Mouse (Mus musculus): ENCODE data around the gene Rrp7a. TPM values are rescaled to one million over a fixed set of nuclear protein-coding genes. Genes with fewer than 3 reads are reported as not detected.
A peak's percentile ranks its signal among the peaks of the same experiment; 100 is the strongest.

The Rrp7a gene
- total and polyA plus RNA-seq, 2 experiments from 2014 or later, result 74.4 to 207 TPM

DNA sequence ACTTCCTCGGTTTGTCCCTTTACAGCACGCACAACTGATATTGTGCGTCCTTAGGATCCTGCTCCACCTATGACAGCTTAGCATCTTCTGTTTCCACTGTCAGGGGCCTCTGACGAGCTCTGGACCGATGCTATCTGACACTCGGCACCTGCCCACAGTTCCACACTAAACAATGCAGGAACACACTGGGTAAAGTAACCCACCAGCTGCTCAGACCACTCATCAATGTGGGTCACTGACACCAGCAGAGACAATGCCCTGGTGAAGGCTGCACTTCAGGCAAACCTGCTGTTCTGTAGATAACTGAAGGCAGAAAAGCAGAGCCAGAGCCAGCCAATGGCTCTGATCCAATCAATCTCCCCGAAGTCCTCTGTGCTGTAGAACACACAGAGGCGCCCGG is 4.0 kb upstream of the Rrp7a start:
- 79% methylated on average over 9 of the region's 9 CpGs for WGBS

DNA sequence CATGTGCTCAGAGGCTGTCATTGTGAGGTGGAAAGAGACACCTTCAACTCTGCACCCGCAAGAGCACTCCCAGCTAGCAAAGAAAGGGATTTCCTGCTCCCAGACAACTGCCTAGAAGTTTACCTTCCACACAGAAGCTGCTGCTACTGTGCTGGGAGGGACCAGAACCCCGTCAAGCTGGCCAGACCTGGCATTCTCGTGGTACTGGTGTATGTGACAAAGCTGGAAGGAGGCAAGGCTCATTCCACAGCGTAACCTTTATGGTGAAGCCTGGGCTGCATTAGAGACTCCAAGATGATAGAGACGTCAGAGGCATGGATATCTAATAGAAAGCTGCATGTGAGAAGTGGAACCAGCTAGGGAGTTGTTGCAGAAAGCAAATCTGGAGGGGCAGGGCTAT is 2.0 kb upstream of the Rrp7a start:
- H3K4me1 ChIP-seq (ENCODE audit: insufficient read depth, low read length), result no peaks in the 10 kb centered on the region
- H3K27ac ChIP-seq, result no peak overlapping the region
- DNase-seq (ENCODE audit: low spot score), result no peak
- no peaks in the 10 kb centered on the region for H3K9me3 ChIP-seq (ENCODE audit: low read length)
- H3K4me2 ChIP-seq (ENCODE audit: low read depth, low read length), result no peak overlapping the region
- no peak overlapping the region for H3K9ac ChIP-seq (replicated peaks; ENCODE audit: low read length)
- no peaks in the 10 kb centered on the region for H3K27me3 ChIP-seq (ENCODE audit: insufficient read depth, low read length)
- 72% methylated on average over 5 of the region's 5 CpGs for WGBS
- no peak for TF ChIP-seq CTCF (IDR thresholded peaks at IDR 0.05; ENCODE audit: low read depth)
- no peak overlapping the region for H3K4me3 ChIP-seq (ENCODE audit: low read length)
- peaks cover 49% of the 10 kb centered on the region for H3K36me3 ChIP-seq (ENCODE audit: insufficient read depth, low read length)
- ATAC-seq, result no peak

More for the DNA sequence above, 4.0 kb upstream of the Rrp7a start:
- no peak overlapping the region for H3K9ac ChIP-seq (replicated peaks; ENCODE audit: low read length)
- H3K4me1 ChIP-seq (ENCODE audit: insufficient read depth, low read length), result no peaks in the 10 kb centered on the region
- H3K27ac ChIP-seq, result no peak overlapping the region
- ATAC-seq (no peak), DNase-seq (ENCODE audit: low spot score) (no peak)
- peaks cover 59% of the 10 kb centered on the region for H3K36me3 ChIP-seq (ENCODE audit: insufficient read depth, low read length)
- no peak overlapping the region for H3K4me3 ChIP-seq (ENCODE audit: low read length)
- H3K4me2 ChIP-seq (ENCODE audit: low read depth, low read length), result no peak overlapping the region
- H3K27me3 ChIP-seq (ENCODE audit: insufficient read depth, low read length), result no peaks in the 10 kb centered on the region
- H3K9me3 ChIP-seq (ENCODE audit: low read length), result no peaks in the 10 kb centered on the region
- TF ChIP-seq CTCF (IDR thresholded peaks at IDR 0.05; ENCODE audit: low read depth), result no peak

DNA sequence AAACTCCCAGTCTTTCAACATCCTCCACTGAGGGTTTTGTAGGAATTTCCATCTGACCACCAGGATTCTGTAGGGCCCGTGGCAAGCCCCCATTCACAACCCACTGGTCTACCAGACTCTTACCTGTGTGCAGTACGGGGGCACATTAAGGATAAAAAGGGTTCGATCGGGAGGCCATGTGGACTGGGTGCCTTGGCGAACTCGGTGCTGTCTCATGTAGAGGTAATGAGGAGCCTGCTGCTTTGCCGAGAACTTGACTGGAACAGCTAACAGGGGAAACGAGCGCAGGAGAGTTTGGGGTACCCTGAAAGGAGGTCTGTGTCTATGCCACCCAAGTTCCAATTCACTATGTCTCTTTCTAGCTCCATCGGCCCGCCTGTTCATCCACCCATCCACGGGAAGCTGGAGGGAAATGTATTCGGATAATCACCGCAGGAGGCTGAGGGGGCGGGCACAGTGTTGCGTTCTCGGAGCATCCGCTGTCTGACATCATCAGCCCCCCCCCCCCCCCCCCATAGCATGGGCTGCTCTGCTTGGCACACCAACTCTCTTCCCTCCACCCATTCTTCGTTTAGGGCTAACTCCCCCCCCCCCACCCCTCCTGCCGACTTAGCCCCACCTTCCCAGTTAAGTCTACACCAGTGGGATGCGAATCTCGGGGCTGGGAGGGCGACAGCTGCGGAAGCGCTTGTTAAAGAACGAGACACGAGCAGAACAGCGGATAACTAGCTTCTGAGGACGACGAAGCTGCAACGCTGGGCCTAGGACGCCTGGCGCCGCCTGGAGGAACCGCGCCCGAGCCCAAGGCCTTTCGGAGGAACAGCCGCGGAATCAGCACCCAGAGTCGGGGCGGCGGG is 664 bp downstream of the Rrp7a start:
- H3K9ac ChIP-seq (replicated peaks; ENCODE audit: low read length), result peak overlapping the region; percentile 69
- ATAC-seq, result peak; percentile 67
- 3% methylated on average over 38 of the region's 43 CpGs for WGBS

DNA sequence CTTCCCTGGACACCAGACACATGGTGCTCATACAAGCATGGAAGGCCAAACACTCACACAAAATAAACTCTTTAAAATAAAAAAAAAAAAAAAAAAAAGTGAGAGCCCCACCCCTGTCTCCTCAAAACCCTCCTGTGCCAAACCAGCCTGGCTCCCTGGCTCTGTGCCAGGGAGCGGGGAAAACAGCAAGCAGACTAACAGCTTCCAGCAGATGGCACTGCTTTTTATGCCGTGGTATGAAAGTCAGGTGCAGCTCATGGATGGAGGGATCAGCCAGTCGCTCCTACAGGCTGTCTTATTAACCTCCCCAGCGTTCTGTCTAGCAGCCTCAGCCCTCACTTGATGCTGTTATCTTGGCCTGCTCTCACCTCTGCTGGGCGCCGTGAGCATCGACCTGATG is 4.2 kb downstream of the Rrp7a start:
- Histone ChIP-seq H3K4me3 (ENCODE audit: low read length) (no peak overlapping the region), H3K9ac (replicated peaks; ENCODE audit: low read length) (no peak overlapping the region), H3K27ac (no peak overlapping the region), H3K27me3 (ENCODE audit: insufficient read depth, low read length) (no peaks in the 10 kb centered on the region), H3K4me2 (ENCODE audit: low read depth, low read length) (no peak overlapping the region), H3K4me1 (ENCODE audit: insufficient read depth, low read length) (no peaks in the 10 kb centered on the region), H3K36me3 (ENCODE audit: insufficient read depth, low read length) (peaks cover 30% of the 10 kb centered on the region), H3K9me3 (ENCODE audit: low read length) (no peaks in the 10 kb centered on the region)
- DNase-seq (ENCODE audit: low spot score) (peak; percentile 92), ATAC-seq (no peak; the same call in 1 of the 2 replicates)
- TF ChIP-seq CTCF (IDR thresholded peaks at IDR 0.05; ENCODE audit: low read depth), result peak; percentile 77
- 53% methylated on average over 7 of the region's 7 CpGs for WGBS

More for the DNA sequence above, 664 bp downstream of the Rrp7a start:
- peak overlapping the region; percentile 86 for H3K27ac ChIP-seq
- TF ChIP-seq CTCF (IDR thresholded peaks at IDR 0.05; ENCODE audit: low read depth), result peak; percentile 45
- H3K4me1 ChIP-seq (ENCODE audit: insufficient read depth, low read length), result no peaks in the 10 kb centered on the region
- peaks cover 41% of the 10 kb centered on the region for H3K36me3 ChIP-seq (ENCODE audit: insufficient read depth, low read length)
- peak overlapping the region; percentile 87 for H3K4me3 ChIP-seq (ENCODE audit: low read length)
- peak overlapping the region; percentile 70 for H3K4me2 ChIP-seq (ENCODE audit: low read depth, low read length)
- no peaks in the 10 kb centered on the region for H3K9me3 ChIP-seq (ENCODE audit: low read length)
- H3K27me3 ChIP-seq (ENCODE audit: insufficient read depth, low read length), result no peaks in the 10 kb centered on the region
- DNase-seq (ENCODE audit: low spot score), result peak; percentile 72

DNA sequence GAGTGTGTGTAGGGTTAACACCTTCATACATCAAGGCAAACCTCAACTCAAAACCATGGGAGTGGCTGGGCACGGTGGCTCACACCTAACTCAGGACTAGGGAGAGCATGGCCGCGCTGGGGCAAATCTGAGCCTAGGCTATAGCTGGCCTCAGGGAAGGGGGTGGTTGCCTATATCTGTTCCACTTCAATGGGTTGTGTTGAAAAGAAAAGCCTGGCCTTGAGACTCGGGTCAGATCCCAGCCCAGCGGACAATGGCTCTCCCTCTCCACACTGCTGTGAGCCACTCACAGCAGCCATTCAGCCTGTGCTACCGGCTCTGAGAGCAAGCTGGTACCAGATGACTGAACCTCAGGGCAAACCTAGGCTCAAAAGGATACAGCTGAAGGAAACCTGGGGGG is 7.5 kb downstream of the Rrp7a start:
- no peak for TF ChIP-seq CTCF (IDR thresholded peaks at IDR 0.05; ENCODE audit: low read depth)
- Histone ChIP-seq H3K9ac (replicated peaks; ENCODE audit: low read length) (no peak overlapping the region), H3K27ac (no peak overlapping the region), H3K4me1 (ENCODE audit: insufficient read depth, low read length) (0 out of 2 replicates have a peak, but pooled peaks cover 5% of the 10 kb centered on the region), H3K27me3 (ENCODE audit: insufficient read depth, low read length) (no peaks in the 10 kb centered on the region), H3K36me3 (ENCODE audit: insufficient read depth, low read length) (peaks cover 26% of the 10 kb centered on the region), H3K4me3 (ENCODE audit: low read length) (no peak overlapping the region), H3K4me2 (ENCODE audit: low read depth, low read length) (no peak overlapping the region), H3K9me3 (ENCODE audit: low read length) (no peaks in the 10 kb centered on the region)
- no peak for ATAC-seq
- no peak for DNase-seq (ENCODE audit: low spot score)
- 37% methylated on average over 6 of the region's 6 CpGs for WGBS

DNA sequence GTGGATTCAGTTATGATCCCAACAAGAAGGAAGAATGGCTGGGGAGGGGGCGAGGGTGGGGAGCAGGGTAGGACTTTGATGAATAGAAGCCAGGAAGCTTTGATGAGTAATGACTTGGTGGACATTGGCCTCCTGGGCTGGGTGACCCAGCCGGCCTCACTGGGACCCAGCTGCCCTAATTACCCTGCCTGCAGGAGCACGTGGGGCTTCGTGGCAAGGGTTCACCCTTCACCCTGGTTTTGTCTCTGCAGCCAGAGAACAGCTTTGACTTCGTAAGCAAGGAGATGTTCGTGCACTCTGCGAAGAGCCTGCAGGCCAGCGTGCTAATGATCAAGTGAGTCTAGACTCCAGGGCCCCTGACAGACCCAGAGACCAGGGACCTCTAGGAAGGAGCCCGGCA is 8.5 kb downstream of the Rrp7a start:
- Histone ChIP-seq H3K4me2 (ENCODE audit: low read depth, low read length) (no peak overlapping the region), H3K9me3 (ENCODE audit: low read length) (no peaks in the 10 kb centered on the region), H3K27ac (no peak overlapping the region), H3K4me3 (ENCODE audit: low read length) (no peak overlapping the region), H3K9ac (replicated peaks; ENCODE audit: low read length) (no peak overlapping the region), H3K27me3 (ENCODE audit: insufficient read depth, low read length) (no peaks in the 10 kb centered on the region), H3K36me3 (ENCODE audit: insufficient read depth, low read length) (peaks cover 16% of the 10 kb centered on the region), H3K4me1 (ENCODE audit: insufficient read depth, low read length) (0 out of 2 replicates have a peak, but pooled peaks cover 5% of the 10 kb centered on the region)
- TF ChIP-seq CTCF (IDR thresholded peaks at IDR 0.05; ENCODE audit: low read depth), result no peak
- ATAC-seq, result no peak
- no peak for DNase-seq (ENCODE audit: low spot score)
- WGBS, result 66% methylated on average over 9 of the region's 9 CpGs

DNA sequence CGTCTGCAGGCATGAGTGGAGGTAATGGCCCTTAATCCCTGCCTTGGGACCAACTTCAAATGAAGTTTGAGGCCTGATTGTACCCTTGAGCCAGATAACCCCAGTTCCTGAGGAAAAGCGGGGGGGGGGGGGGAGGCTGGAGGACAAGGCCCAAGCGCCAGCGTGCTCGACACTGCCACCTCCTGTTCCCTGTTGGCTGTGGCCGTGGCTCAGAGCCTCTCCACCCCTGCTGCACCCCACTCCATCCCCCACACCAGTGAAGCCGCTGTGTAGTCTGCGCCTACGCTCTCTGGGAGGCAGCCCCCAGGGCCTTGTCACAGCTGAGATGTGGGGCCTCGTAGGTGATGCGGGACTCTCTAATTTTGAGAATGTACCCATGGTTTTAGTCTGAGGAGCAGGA is 9.7 kb downstream of the Rrp7a start:
- Histone ChIP-seq H3K27me3 (ENCODE audit: insufficient read depth, low read length) (no peaks in the 10 kb centered on the region), H3K9me3 (ENCODE audit: low read length) (no peaks in the 10 kb centered on the region), H3K36me3 (ENCODE audit: insufficient read depth, low read length) (peaks cover 9% of the 10 kb centered on the region), H3K9ac (replicated peaks; ENCODE audit: low read length) (no peak overlapping the region), H3K4me1 (ENCODE audit: insufficient read depth, low read length) (0 out of 2 replicates have a peak, but pooled peaks cover 5% of the 10 kb centered on the region), H3K27ac (no peak overlapping the region), H3K4me2 (ENCODE audit: low read depth, low read length) (no peak overlapping the region), H3K4me3 (ENCODE audit: low read length) (no peak overlapping the region)
- TF ChIP-seq CTCF (IDR thresholded peaks at IDR 0.05; ENCODE audit: low read depth), result peak; percentile 84
- ATAC-seq (peak; percentile 67), DNase-seq (ENCODE audit: low spot score) (peak; percentile 79)
- 7% methylated on average over 10 of the region's 11 CpGs for WGBS
